Mouse (Mus musculus) naive thymus-derived CD4-positive, alpha-beta T cell, adult 2 months (primary cell): Measurements from ENCODE around the gene Tbxas1.
A peak's percentile ranks its signal among the peaks of the same experiment; 100 is the strongest.

ENCODE experiments used
- DNase-seq: peaks from one replicate; pipeline ENCODE4 v3.0.0-alpha.2; 2011; ENCODE audit warnings: low read depth

Tbxas1 gene

GRCm38 (mm10) chr6:38859819-38860218 is 15.4 kb upstream of the Tbxas1 start:
- DNase-seq = no peak

- DNase-seq = no peak
Measured at GRCm38 (mm10) chr6:38860301-38860700, 14.9 kb upstream of the Tbxas1 start.

- no peak for DNase-seq
Measured at GRCm38 (mm10) chr6:38863595-38863994, 11.6 kb upstream of the Tbxas1 start.

- no peak for DNase-seq
Measured at GRCm38 (mm10) chr6:38865805-38866204, 9.4 kb upstream of the Tbxas1 start.

- no peak for DNase-seq
Measured at GRCm38 (mm10) chr6:38866357-38866756, 8.8 kb upstream of the Tbxas1 start.

- no peak for DNase-seq
Measured at GRCm38 (mm10) chr6:38866761-38867160, 8.4 kb upstream of the Tbxas1 start.

GRCm38 (mm10) chr6:38867291-38867690 is 7.9 kb upstream of the Tbxas1 start:
- no peak for DNase-seq

GRCm38 (mm10) chr6:38868974-38869373 is 6.2 kb upstream of the Tbxas1 start:
- no peak for DNase-seq

GRCm38 (mm10) chr6:38870070-38870469 is 5.1 kb upstream of the Tbxas1 start:
- no peak for DNase-seq

GRCm38 (mm10) chr6:38871051-38871450 is 4.2 kb upstream of the Tbxas1 start:
- no peak for DNase-seq

- no peak for DNase-seq
Measured at GRCm38 (mm10) chr6:38873316-38873715, 1.9 kb upstream of the Tbxas1 start.

GRCm38 (mm10) chr6:38874035-38874434 is 1.2 kb upstream of the Tbxas1 start:
- peak; percentile 74 for DNase-seq

GRCm38 (mm10) chr6:38874565-38875257 is 493 bp upstream of the Tbxas1 start:
- DNase-seq = peak; percentile 71

- DNase-seq = peak; percentile 83
Measured at GRCm38 (mm10) chr6:38876071-38876911, 1.1 kb downstream of the Tbxas1 start, which contains the start of gene Hipk2. Gene Hipk2 (minus strand): TSS chr6:38876165.

- DNase-seq = no peak
Measured at GRCm38 (mm10) chr6:38877674-38878073, 2.5 kb downstream of the Tbxas1 start.

- DNase-seq = no peak
Measured at GRCm38 (mm10) chr6:38881468-38881867, 6.3 kb downstream of the Tbxas1 start.

- DNase-seq = no peak
Measured at GRCm38 (mm10) chr6:38881975-38882374, 6.8 kb downstream of the Tbxas1 start.

- DNase-seq = no peak
Measured at GRCm38 (mm10) chr6:38882728-38883171, 7.5 kb downstream of the Tbxas1 start.

GRCm38 (mm10) chr6:38884482-38884881 is 9.3 kb downstream of the Tbxas1 start:
- no peak for DNase-seq

GRCm38 (mm10) chr6:38885132-38885531 is 9.9 kb downstream of the Tbxas1 start:
- DNase-seq = no peak

- DNase-seq = no peak
Measured at GRCm38 (mm10) chr6:38887436-38887835, 12.2 kb downstream of the Tbxas1 start.

- no peak for DNase-seq
Measured at GRCm38 (mm10) chr6:38889156-38889555, 14.0 kb downstream of the Tbxas1 start.

GRCm38 (mm10) chr6:38892017-38892416 is 16.8 kb downstream of the Tbxas1 start:
- DNase-seq = no peak
